Mouse (Mus musculus) stomach, embryonic 15.5 days (tissue): ENCODE results near the gene Ppp1r12b. TPM values are rescaled to one million over a fixed set of nuclear protein-coding genes. Genes with fewer than 3 reads are reported as not detected.

Experiments used
- ATAC-seq: fragments of 200-750 bp; cut with Nextera tagmentation; 2 replicates; pipeline ENCODE4 v1.8.0; 2017; ENCODE audit warnings: low read depth, moderate number of reproducible peaks, moderate TSS enrichment; ENCODE audit not compliant: insufficient read depth, low FRiP score
- H3K27ac ChIP-seq: fragments of 300-500 bp; sonication (generic); 2 replicates; pipeline ENCODE4 v1.5.1; 2015; ENCODE audit warnings: mild to moderate bottlenecking, inconsistent platforms
- H3K27me3 ChIP-seq: fragments of 300-500 bp; sonication (generic); replicated peaks from 2 replicates; pipeline ENCODE4 v1.6.1; 2015; ENCODE audit warnings: inconsistent platforms
- H3K36me3 ChIP-seq: fragments of 300-500 bp; sonication (generic); 2 replicates; pipeline ENCODE4 v1.6.1; 2015; ENCODE audit warnings: inconsistent platforms
- H3K4me1 ChIP-seq: fragments of 300-500 bp; sonication (generic); 2 replicates; pipeline ENCODE4 v1.6.1; 2015; ENCODE audit warnings: inconsistent platforms
- H3K4me2 ChIP-seq: fragments of 300-500 bp; sonication (generic); 2 replicates; pipeline ENCODE4 v1.6.1; 2015; ENCODE audit warnings: mild to moderate bottlenecking, inconsistent platforms
- H3K4me3 ChIP-seq: fragments of 300-500 bp; sonication (generic); replicated peaks from 2 replicates; pipeline ENCODE4 v1.5.1; 2015; ENCODE audit warnings: inconsistent platforms
- H3K9ac ChIP-seq: fragments of 300-500 bp; sonication (generic); 2 replicates; pipeline ENCODE4 v1.6.1; 2015; ENCODE audit warnings: inconsistent platforms
- H3K9me3 ChIP-seq: fragments of 300-500 bp; sonication (generic); 2 replicates; pipeline ENCODE4 v1.6.1; 2016; ENCODE audit warnings: inconsistent platforms
- WGBS: fragments of 180-500 bp; shearing (Covaris S2); methylation state at CpG from one replicate; pipeline ENCODE4 v1.1.7; 2015; 5-methylcytosine and 5-hydroxymethylcytosine counted together
- polyA plus RNA-seq: library from polyadenylated mRNA; unstranded; fragments of >200 nt; fragmentation: Nextera tagmentation; extraction: Ambion mirVana; gene quantifications from 2 replicates; pipeline ENCODE4 v1.2.1, GENCODE M21; 2015

Ppp1r12b gene
- polyA plus RNA-seq, 1 experiment from 2014 or later: 20.2 TPM

DNA sequence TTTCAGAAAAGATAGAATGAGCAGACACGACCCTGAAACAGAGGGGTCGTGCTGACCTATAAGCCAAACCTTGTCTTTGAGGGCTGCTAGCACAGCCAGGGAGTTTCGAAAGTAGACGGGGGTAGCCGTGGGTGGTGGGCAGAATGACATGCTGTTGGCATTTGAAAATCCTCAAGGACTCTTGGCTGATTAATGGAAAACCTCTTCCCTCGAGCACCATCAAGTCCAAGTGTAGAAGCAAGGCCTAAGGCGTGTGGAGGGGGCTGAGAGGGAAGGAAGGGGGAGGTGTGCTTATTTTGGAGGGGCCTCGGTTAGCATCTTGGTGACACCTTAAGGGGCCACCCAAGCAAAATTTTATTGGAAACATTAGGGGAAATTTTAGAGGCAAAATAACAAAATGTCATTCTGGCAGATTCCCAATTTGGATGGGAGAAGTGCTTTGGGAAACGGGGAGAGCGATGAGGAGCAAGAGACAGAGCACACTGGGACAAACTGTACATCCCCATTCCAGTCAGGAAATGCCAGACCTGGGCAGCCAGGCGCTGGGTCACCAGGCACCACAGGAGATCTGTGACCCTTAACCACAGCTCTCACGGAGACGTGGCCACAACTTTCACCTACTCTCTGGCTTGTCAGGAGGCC, 200.1 kb downstream of the Ppp1r12b start:
- Histone ChIP-seq H3K9ac (no peak overlapping the region), H3K4me1 (peaks cover 56% of the 10 kb centered on the region)

DNA sequence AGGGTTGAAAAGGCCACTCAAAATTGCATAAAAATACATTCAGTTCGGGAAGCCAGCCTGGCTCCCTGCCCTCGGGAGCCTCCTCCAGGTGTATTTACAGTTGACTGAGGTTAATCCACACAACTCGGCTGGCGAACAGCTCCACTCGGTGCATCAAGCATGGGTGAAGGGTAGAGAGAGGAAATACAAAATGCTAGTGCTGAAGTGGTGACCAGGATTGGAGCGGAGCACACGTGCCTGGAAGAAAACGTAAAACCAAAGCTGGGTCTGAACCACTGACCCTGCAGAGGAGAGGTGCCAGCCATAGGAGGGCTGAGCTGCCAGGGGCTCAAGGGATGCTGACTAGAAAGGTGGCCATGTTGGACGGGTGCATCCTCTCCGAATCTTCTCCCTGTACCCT, 200.9 kb downstream of the Ppp1r12b start:
- Histone ChIP-seq H3K9me3 (no peaks in the 10 kb centered on the region), H3K27me3 (no peaks in the 10 kb centered on the region), H3K4me3 (no peak overlapping the region), H3K9ac (no peak overlapping the region), H3K4me1 (peaks cover 60% of the 10 kb centered on the region), H3K4me2 (no peak overlapping the region), H3K36me3 (peaks cover 10% of the 10 kb centered on the region), H3K27ac (peak overlapping the region; percentile 67; the same call in 1 of the 2 replicates)
- no peak for ATAC-seq
- 57% methylated on average over 10 of the region's 10 CpGs for WGBS

More for the DNA sequence above, 200.1 kb downstream of the Ppp1r12b start:
- Histone ChIP-seq H3K4me3 (no peak overlapping the region), H3K27me3 (no peaks in the 10 kb centered on the region), H3K4me2 (no peak overlapping the region), H3K27ac (peak overlapping the region; percentile 67), H3K36me3 (peaks cover 17% of the 10 kb centered on the region), H3K9me3 (no peaks in the 10 kb centered on the region)
- ATAC-seq: no peak
- 54% methylated on average over 13 of the region's 13 CpGs for WGBS

GRCm38 (mm10) chr1:134753751-134754630, 201.8 kb downstream of the Ppp1r12b start:
- Histone ChIP-seq H3K9ac (no peak overlapping the region), H3K4me3 (no peak overlapping the region), H3K27me3 (no peaks in the 10 kb centered on the region), H3K36me3 (peaks cover 2% of the 10 kb centered on the region), H3K27ac (peak overlapping the region; percentile 89), H3K4me2 (peak overlapping the region; percentile 5; the same call in 1 of the 2 replicates), H3K9me3 (no peaks in the 10 kb centered on the region), H3K4me1 (peaks cover 61% of the 10 kb centered on the region)
- WGBS: 49% methylated on average over 13 of the region's 13 CpGs
- ATAC-seq: 0 out of 2 replicates have a peak, but pooled peaks have one; percentile 38

- H3K9ac ChIP-seq: no peak overlapping the region
- no peaks in the 10 kb centered on the region for H3K9me3 ChIP-seq
- H3K36me3 ChIP-seq: no peaks in the 10 kb centered on the region; the same call in 1 of the 2 replicates
- no peak overlapping the region for H3K4me2 ChIP-seq
- no peak overlapping the region for H3K4me3 ChIP-seq
- no peaks in the 10 kb centered on the region for H3K27me3 ChIP-seq
- 0 out of 2 replicates have a peak overlapping the region, but pooled peaks have one; percentile 2 for H3K27ac ChIP-seq
- peaks cover 63% of the 10 kb centered on the region for H3K4me1 ChIP-seq
- 80% methylated on average over 5 of the region's 5 CpGs for WGBS
- no peak for ATAC-seq
Observed at GRCm38 (mm10) chr1:134752447-134752846, 203.3 kb downstream of the Ppp1r12b start.

DNA sequence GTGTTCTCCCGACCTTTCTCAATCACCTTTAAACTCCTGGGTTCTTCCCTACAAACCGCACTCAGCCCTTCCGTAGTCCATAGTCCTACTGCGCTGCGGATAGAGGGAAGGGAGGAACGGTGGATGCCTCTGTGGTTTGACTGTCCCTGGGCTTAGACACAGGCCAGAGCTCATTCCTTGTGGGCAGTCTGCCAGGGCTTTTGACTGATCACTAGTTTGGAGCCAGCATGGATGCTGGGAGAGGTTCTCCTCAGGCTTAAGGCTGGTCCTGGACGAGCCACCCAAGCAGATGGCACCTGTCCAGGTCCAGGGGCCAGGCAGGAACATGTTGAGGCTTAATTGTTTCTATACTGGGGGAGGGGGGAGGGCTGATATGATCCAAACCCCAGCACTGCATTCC, 205.9 kb downstream of the Ppp1r12b start:
- H3K4me1 ChIP-seq: peaks cover 47% of the 10 kb centered on the region
- no peak overlapping the region for H3K9ac ChIP-seq
- no peak overlapping the region for H3K4me2 ChIP-seq
- ATAC-seq: peak; percentile 59; the same call in 1 of the 2 replicates
- H3K36me3 ChIP-seq: no peaks in the 10 kb centered on the region
- no peaks in the 10 kb centered on the region for H3K27me3 ChIP-seq
- 36% methylated on average over 7 of the region's 7 CpGs for WGBS
- no peaks in the 10 kb centered on the region for H3K9me3 ChIP-seq
- H3K4me3 ChIP-seq: no peak overlapping the region
- peak overlapping the region; percentile 68; the same call in 1 of the 2 replicates for H3K27ac ChIP-seq

GRCm38 (mm10) chr1:134747236-134748174, 208.2 kb downstream of the Ppp1r12b start:
- 24% methylated on average over 23 of the region's 23 CpGs for WGBS
- H3K4me2 ChIP-seq: peak overlapping the region; percentile 26; the same call in 1 of the 2 replicates
- ATAC-seq: no peak

DNA sequence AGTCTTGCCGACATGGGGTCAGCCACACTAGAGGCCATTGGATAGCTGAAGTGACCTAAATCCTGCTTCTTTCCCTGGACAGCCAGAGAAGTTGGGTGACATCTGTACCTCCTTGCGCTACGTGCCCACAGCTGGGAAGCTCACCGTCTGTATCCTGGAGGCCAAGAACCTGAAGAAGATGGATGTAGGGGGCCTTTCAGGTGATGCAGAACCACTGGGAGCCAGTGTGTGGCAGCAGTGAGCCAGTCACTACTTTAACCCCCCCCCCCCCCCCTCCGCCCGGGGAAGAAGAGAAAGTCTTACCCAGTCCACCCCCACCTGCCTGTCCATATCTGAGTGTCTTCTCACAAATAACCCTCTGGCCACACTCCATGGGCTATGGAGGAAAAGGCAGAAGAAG, 210.1 kb downstream of the Ppp1r12b start:
- H3K4me3 ChIP-seq: no peak overlapping the region
- H3K27me3 ChIP-seq: no peaks in the 10 kb centered on the region
- H3K4me2 ChIP-seq: no peak overlapping the region
- no peaks in the 10 kb centered on the region for H3K36me3 ChIP-seq
- peaks cover 18% of the 10 kb centered on the region for H3K4me1 ChIP-seq
- H3K27ac ChIP-seq: no peak overlapping the region
- H3K9ac ChIP-seq: no peak overlapping the region
- 48% methylated on average over 5 of the region's 6 CpGs for WGBS
- H3K9me3 ChIP-seq: no peaks in the 10 kb centered on the region
- ATAC-seq: no peak

More at GRCm38 (mm10) chr1:134747236-134748174, 208.2 kb downstream of the Ppp1r12b start:
- Histone ChIP-seq H3K36me3 (no peaks in the 10 kb centered on the region), H3K27me3 (no peaks in the 10 kb centered on the region), H3K9ac (no peak overlapping the region), H3K9me3 (no peaks in the 10 kb centered on the region), H3K27ac (no peak overlapping the region), H3K4me3 (no peak overlapping the region), H3K4me1 (peaks cover 25% of the 10 kb centered on the region)

GRCm38 (mm10) chr1:134741946-134742661, 213.6 kb downstream of the Ppp1r12b start:
- Histone ChIP-seq H3K27me3 (no peaks in the 10 kb centered on the region), H3K36me3 (no peaks in the 10 kb centered on the region), H3K4me1 (0 out of 2 replicates have a peak, but pooled peaks cover 4% of the 10 kb centered on the region), H3K27ac (peak overlapping the region; percentile 59; the same call in 1 of the 2 replicates), H3K9ac (no peak overlapping the region), H3K9me3 (no peaks in the 10 kb centered on the region), H3K4me2 (no peak overlapping the region), H3K4me3 (no peak overlapping the region)
- ATAC-seq: peak; percentile 82
- 55% methylated on average over 7 of the region's 7 CpGs for WGBS

DNA sequence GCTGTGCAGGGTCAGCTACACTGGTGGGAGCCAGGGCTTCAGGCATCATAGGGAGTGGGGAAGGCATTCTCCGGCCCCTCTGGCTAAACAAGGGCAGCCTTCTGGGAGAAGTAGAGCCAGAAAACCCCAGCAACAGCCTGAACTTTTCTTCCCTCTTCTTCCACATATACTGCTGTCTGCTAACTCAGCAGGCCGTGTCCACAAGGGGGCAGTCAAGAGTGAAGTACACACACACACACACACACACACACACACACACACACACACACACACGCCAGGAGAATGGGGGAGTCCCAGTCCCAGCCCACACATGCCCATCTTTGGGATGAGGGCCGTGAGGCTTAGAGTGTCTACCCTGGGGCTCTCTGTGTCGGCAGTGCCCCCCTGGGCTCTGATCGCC, 214.3 kb downstream of the Ppp1r12b start:
- Histone ChIP-seq H3K36me3 (no peaks in the 10 kb centered on the region), H3K27me3 (no peaks in the 10 kb centered on the region), H3K9ac (no peak overlapping the region), H3K4me1 (0 out of 2 replicates have a peak, but pooled peaks cover 4% of the 10 kb centered on the region), H3K4me3 (no peak overlapping the region), H3K4me2 (no peak overlapping the region), H3K27ac (peak overlapping the region; percentile 59; the same call in 1 of the 2 replicates), H3K9me3 (no peaks in the 10 kb centered on the region)
- WGBS: 81% methylated on average over 6 of the region's 6 CpGs
- no peak for ATAC-seq

- H3K36me3 ChIP-seq: no peaks in the 10 kb centered on the region
- H3K4me2 ChIP-seq: no peak overlapping the region
- H3K27ac ChIP-seq: no peak overlapping the region
- ATAC-seq: no peak
- H3K4me3 ChIP-seq: no peak overlapping the region
- no peaks in the 10 kb centered on the region for H3K9me3 ChIP-seq
- no peaks in the 10 kb centered on the region for H3K27me3 ChIP-seq
- no peaks in the 10 kb centered on the region for H3K4me1 ChIP-seq
- WGBS: 67% methylated on average over 9 of the region's 9 CpGs
- H3K9ac ChIP-seq: no peak overlapping the region
Observed at GRCm38 (mm10) chr1:134737463-134737862, 218.3 kb downstream of the Ppp1r12b start.
